Mouse (Mus musculus) left cerebral cortex, postnatal 10 days (tissue): ENCODE data around the gene Asb10. TPM values are rescaled to one million over a fixed set of nuclear protein-coding genes. Genes with fewer than 3 reads are reported as not detected.

Experiments used
- DNase-seq, 2 experiments: peaks; one replicate each; pipeline ENCODE4 v3.0.0; 2021 to 2022; ENCODE audit warnings: low spot score in 2 of 2, mixed read lengths in 1 of 2; ENCODE audit errors: extremely low spot score in 1 of 2
- intact Hi-C: fragments of 180-260 bp; cut with DNase I; formaldehyde crosslinking; loops from one replicate; pipeline ENCODE4 v1.15.1; 2025
- total RNA-seq, 2 experiments: library from RNA; stranded (reverse); gene quantifications; 2 replicates each; pipeline ENCODE4 v1.2.3; 2021

The Asb10 gene
- total RNA-seq, 2 experiments from 2014 or later, result 0.24 to 0.45 TPM

- intact Hi-C loops, result no loop called here
- peak in 1 of 2 experiments; percentile 61 for DNase-seq
These were observed 39.9 kb downstream of the Asb10 start for GRCm38 (mm10) chr5:24500851-24501250.

GRCm38 (mm10) chr5:24499113-24499512 lies 41.7 kb downstream of the Asb10 start:
- no peak for DNase-seq
- intact Hi-C loops, result no loop called here

GRCm38 (mm10) chr5:24497526-24497925 lies 43.3 kb downstream of the Asb10 start:
- intact Hi-C loops, result no loop called here
- no peak for DNase-seq

GRCm38 (mm10) chr5:24496756-24497155 lies 44.0 kb downstream of the Asb10 start:
- intact Hi-C loops, result no loop called here
- DNase-seq, result no peak

- intact Hi-C loops, result no loop called here
These were observed 45.8 kb downstream of the Asb10 start for GRCm38 (mm10) chr5:24495019-24495418.

GRCm38 (mm10) chr5:24492546-24493285 lies 48.1 kb downstream of the Asb10 start:
- intact Hi-C loops, result no loop called here

More at GRCm38 (mm10) chr5:24495019-24495418, 45.8 kb downstream of the Asb10 start:
- DNase-seq, result no peak

GRCm38 (mm10) chr5:24490413-24490920 lies 50.3 kb downstream of the Asb10 start:
- DNase-seq, result no peak
- intact Hi-C loops, result no loop called here

More at GRCm38 (mm10) chr5:24492546-24493285, 48.1 kb downstream of the Asb10 start:
- DNase-seq, result no peak

- intact Hi-C loops, result loop anchor here (10.0 kb wide), 1 partner anchor 168 kb away; no protein-coding TSS in a partner anchor
- no peak for DNase-seq
These were observed 54.0 kb downstream of the Asb10 start for GRCm38 (mm10) chr5:24486738-24487137.

- peak; percentile 85 to 90 for DNase-seq
- intact Hi-C loops, result loop anchor here (10.0 kb wide), 1 partner anchor 169 kb away; no protein-coding TSS in a partner anchor
These were observed 54.7 kb downstream of the Asb10 start for GRCm38 (mm10) chr5:24486097-24486496.

GRCm38 (mm10) chr5:24484963-24485362 lies 55.8 kb downstream of the Asb10 start:
- no peak for DNase-seq
- intact Hi-C loops, result loop anchor here (10.0 kb wide), 1 partner anchor 170 kb away; no protein-coding TSS in a partner anchor

- intact Hi-C loops, result loop anchor here (10.0 kb wide), 1 partner anchor 171 kb away; no protein-coding TSS in a partner anchor
- DNase-seq, result peak; percentile 58 to 70
These were observed 57.5 kb downstream of the Asb10 start for GRCm38 (mm10) chr5:24483326-24483725.

Other genes starting within 250 kb of the Asb10 start
- 10 to 100 TPM; 17.0 to 19.3 TPM for gene Kcnh2, start 189.4 kb downstream of the Asb10 start, total RNA-seq
- 10 to 100 TPM in 1 of 2 experiments, 1 to 10 TPM in 1; 8.8 to 10.1 TPM for gene Nos3, start 176.2 kb downstream of the Asb10 start, total RNA-seq
- 1 to 10 TPM; 3.9 to 4.7 TPM for gene Atg9b, start 148.8 kb downstream of the Asb10 start, total RNA-seq
- 10 to 100 TPM; 53.3 to 56.0 TPM for gene Abcb8, start 147.3 kb downstream of the Asb10 start, total RNA-seq
- under 1 TPM in 1 of 2 experiments, not detected in 1; 0.19 TPM for gene Asic3, start 127.6 kb downstream of the Asb10 start, total RNA-seq
- 100 to 1,000 TPM; 148 to 150 TPM for gene Cdk5, start 117.4 kb downstream of the Asb10 start, total RNA-seq
- gene Slc4a2, start 117.1 kb downstream of the Asb10 start, total RNA-seq, result 10 to 100 TPM; 24.6 to 27.6 TPM
- 100 to 1,000 TPM in 1 of 2 experiments, 10 to 100 TPM in 1; 96.6 to 105 TPM for gene Fastk, start 95.7 kb downstream of the Asb10 start, total RNA-seq
- gene Tmub1, start 93.1 kb downstream of the Asb10 start, total RNA-seq, result 10 to 100 TPM; 29.1 to 29.4 TPM
- gene Agap3, start 88.8 kb downstream of the Asb10 start, total RNA-seq, result 100 to 1,000 TPM; 488 to 490 TPM
- gene Gbx1, start 13.8 kb downstream of the Asb10 start, total RNA-seq, result under 1 TPM; 0.18 to 0.26 TPM
- gene 4931409K22Rik, start 15.8 kb upstream of the Asb10 start, total RNA-seq, result not detected
- gene Abcf2, start 36.5 kb upstream of the Asb10 start, total RNA-seq, result 10 to 100 TPM; 56.0 to 58.9 TPM
- gene Chpf2, start 45.8 kb upstream of the Asb10 start, total RNA-seq, result 10 to 100 TPM; 55.9 to 59.7 TPM
- gene Smarcd3, start 83.4 kb upstream of the Asb10 start, total RNA-seq, result 100 to 1,000 TPM; 125 to 134 TPM
- gene Nub1, start 144.6 kb upstream of the Asb10 start, total RNA-seq, result 10 to 100 TPM; 75.3 to 79.3 TPM
- 1 to 10 TPM; 1.1 TPM for gene Wdr86, start 189.7 kb upstream of the Asb10 start, total RNA-seq
- not detected for gene Crygn, start 217.0 kb upstream of the Asb10 start, total RNA-seq